16 mouse cellular contexts compared by ENCODE assay signal in the genomic region with DNA sequence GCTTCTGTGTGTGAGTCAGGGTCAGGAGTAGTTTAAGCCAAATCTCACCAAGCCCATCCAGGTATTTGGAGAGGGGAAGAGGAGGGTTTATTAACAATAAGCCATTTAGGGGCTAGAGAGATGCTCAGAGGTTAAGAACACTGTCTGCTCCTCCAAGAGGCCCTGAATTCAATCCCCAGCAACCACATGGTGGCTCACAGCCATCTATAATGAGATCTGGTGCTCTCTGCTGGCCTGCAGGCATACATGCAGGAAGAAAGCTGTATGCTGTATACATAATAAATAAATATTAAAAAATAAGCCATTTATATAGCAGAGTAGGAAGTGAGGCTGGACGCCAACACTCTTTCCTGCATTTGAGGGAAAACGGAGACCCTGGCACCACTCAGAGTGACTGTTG.
"Had no signal": no experiment of that assay in that cellular context is flagged by ENCODE, and none has a peak within 500 bp of the region (broad histone marks: within the 10 kb centered on the region; RNA-seq: fewer than 3 reads in every experiment).

No protein-coding gene starts in this region.

- ATAC-seq: liver, postnatal 0 days; midbrain, embryonic 16.5 days had no signal

- H3K4me1 ChIP-seq: liver, embryonic 13.5 days; liver, embryonic 15.5 days; megakaryocyte, embryonic 14.5 days; neural tube, embryonic 12.5 days; stomach, embryonic 15.5 days had no signal

- DNase-seq: liver, embryonic 13.5 days; liver, postnatal 0 days; lung, adult 2 months; lung, postnatal 36 days; midbrain, embryonic 14.5 days; right cerebral cortex, postnatal 14 days; thymus, adult 18-20 months; thymus, postnatal 14 days; thymus, postnatal 4 days had no signal

- H3K9ac ChIP-seq: liver, embryonic 13.5 days; liver, embryonic 15.5 days; liver, postnatal 0 days; neural tube, embryonic 12.5 days; stomach, embryonic 15.5 days had no signal

- H3K27me3 ChIP-seq: liver, embryonic 13.5 days; liver, embryonic 15.5 days; megakaryocyte, embryonic 14.5 days; neural tube, embryonic 12.5 days; stomach, embryonic 15.5 days had no signal

- H3K4me3 ChIP-seq: liver, embryonic 13.5 days; liver, embryonic 15.5 days; megakaryocyte, embryonic 14.5 days; neural tube, embryonic 12.5 days; stomach, embryonic 15.5 days had no signal

- H3K36me3 ChIP-seq: liver, embryonic 13.5 days; liver, embryonic 15.5 days; neural tube, embryonic 12.5 days; stomach, embryonic 15.5 days had no signal

- H3K4me2 ChIP-seq: liver, embryonic 13.5 days; liver, embryonic 15.5 days; midbrain, embryonic 11.5 days; neural tube, embryonic 12.5 days; stomach, embryonic 15.5 days had no signal

- H3K27ac ChIP-seq: liver, embryonic 13.5 days; liver, embryonic 15.5 days; macrophage; neural tube, embryonic 12.5 days; stomach, embryonic 15.5 days had no signal

- H3K9me3 ChIP-seq: liver, embryonic 13.5 days; liver, embryonic 15.5 days; megakaryocyte, embryonic 14.5 days; neural tube, embryonic 12.5 days; stomach, embryonic 15.5 days had no signal
